Mouse (Mus musculus) frontal cortex, postnatal 10 days (tissue): ENCODE measurements at regions not wholly inside any gene's neighbourhood (a gene's known extent, or its start where the extent isn't known, plus 50 kb on each side); places are given as distances from the start of the nearest gene placed in this dataset.
A peak's percentile ranks its signal among the peaks of the same experiment; 100 is the strongest.

ENCODE experiments used
- DNase-seq, 2 experiments: peaks; one replicate each; pipeline ENCODE4 v3.0.0; 2022; ENCODE audit warnings: low spot score in 2 of 2, mixed read lengths in 1 of 2

DNA sequence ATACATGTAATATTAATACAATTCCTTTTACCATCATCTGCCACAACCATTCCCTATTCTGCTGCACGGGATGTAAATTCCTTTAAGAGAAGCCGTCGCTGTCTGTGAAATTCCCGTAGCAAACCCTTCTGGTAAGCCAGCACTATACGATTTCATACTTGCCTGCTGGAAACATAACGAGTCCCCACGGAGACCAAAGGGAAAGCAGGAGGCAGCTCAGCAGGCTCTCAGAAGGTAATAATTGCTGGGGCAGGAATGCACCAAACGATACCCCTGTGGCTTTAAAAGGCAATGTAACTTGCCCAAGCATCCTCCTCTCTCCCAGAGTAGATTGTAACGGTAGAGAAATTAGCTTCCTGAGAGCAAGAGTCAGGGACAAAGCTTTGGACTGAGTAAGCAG is 114.0 kb upstream of the Hes1 start:
- no peak for DNase-seq

DNA sequence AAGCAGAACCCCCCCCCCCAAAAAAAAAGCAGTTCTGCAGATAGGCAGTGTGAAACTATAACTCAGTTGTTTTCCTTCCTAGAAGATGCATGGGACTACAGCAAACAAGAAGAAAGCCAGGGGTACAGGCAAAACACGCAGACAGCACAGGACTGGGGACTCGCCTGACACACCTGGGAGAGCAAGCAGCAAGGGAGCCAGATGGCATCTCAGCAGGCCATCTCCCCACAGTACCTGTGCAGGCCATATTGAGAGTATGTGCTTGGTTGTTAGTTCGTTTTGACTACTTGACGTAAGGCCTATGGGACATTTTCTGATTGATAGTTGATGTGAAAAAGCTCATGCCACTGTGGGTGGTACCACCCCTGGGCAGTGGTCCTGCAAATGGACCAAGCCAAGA is 113.4 kb upstream of the Hes1 start:
- DNase-seq: no peak

DNA sequence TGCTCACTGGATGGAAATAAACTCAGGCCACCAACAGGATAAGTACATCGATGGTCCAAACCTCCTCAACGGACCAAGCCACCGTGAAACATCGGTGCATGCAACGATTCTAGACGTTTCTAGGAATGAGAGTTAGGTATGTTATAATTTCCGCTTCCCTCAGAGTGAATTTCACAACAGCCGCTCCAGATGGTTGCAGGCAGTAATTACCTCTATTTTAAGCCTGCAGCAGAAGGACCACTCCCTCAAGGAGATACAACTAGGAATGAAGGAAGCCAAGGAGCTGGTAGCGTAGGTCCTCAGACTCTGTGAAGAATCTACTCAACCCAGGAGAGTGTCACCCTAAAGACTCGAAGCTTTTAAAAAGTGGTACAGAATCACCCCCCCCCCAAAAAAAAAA is 109.5 kb upstream of the Hes1 start:
- peak; percentile 32 to 38 for DNase-seq

DNA sequence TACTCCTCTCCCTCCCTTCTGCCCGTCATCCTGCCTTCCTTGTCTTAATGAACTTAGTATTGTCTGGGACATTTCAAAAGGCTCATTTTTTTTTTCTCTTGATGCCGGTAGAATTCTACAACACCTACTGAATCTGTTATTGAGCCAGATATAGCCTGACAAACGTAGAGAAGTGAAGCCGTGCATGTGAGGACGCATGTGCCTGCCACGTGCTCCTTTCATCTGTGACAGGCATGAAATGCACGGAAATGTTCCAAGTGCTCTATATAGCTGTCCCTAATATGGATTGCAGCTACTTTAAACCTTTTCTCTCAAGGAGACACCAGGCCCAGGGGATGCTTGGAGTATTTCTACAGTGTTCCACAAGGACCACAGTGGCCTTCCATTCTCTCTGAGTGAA is 107.3 kb upstream of the Hes1 start:
- DNase-seq: peak in 1 of 2 experiments; percentile 42

GRCm38 (mm10) chr16:29959939-29960637 is 104.1 kb upstream of the Hes1 start:
- no peak for DNase-seq

GRCm38 (mm10) chr16:29963284-29963683 is 100.9 kb upstream of the Hes1 start:
- no peak for DNase-seq

- no peak for DNase-seq
These were observed 99.6 kb upstream of the Hes1 start for GRCm38 (mm10) chr16:29964563-29964962.

DNA sequence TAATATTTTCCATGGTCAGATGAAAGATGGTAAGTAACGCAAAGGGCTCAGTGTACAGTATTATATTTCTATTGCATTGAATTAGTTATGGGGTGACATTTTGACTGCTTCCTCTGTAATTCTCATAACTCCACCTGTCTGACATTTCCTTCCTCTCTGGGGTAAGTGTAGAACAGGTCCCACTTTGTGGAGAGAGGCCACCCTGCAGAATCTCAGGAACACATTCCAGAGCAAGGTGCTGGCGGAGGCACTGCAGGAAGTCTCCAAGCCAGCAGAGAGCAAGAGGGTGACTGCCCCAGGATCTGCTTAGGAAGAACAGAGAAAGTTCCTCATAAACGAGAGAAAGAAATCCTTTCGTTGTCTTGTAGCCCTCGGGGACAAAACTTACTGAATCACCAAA is 95.4 kb upstream of the Hes1 start:
- DNase-seq: no peak

DNA sequence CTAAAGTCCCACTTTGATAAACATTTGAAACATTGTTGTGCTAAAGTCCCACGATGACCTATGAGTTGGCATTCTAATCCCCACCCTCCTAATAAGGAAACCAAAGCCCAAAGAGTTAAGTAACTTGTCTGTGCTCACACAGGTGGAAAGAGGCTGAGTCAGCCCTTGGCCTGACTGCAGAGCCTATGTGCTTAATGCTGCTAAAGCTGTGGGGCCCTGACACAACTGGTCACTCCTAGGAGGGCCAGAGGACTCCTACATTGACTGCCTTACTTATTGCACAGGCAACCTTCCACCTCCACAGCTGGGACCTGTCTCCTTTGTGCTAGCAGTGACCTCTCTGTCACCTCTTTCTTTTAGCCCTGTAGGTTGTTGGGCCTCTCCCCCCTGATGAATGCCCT is 91.4 kb upstream of the Hes1 start:
- no peak for DNase-seq

DNA sequence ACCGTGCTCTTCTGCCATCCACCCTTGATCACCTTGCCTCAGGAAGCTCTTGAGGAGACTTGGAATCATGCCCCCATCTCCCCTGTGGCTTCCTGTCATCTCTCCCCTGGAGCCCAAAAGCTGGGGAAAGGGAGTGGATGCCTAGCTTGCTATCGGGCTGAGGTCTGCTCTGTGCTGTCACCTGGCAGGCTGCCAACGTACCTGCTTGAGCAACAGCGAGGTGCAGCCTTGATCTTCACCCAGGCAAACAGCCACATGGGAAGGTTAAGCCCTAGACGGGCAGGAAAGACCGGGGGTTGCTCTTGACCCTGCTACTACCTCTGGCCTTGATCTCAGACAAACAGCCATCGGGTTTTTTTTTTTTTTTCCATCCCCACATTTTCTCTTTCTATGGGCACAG is 90.9 kb upstream of the Hes1 start:
- DNase-seq: no peak

GRCm38 (mm10) chr16:29975800-29976199 is 88.4 kb upstream of the Hes1 start:
- DNase-seq: no peak

DNA sequence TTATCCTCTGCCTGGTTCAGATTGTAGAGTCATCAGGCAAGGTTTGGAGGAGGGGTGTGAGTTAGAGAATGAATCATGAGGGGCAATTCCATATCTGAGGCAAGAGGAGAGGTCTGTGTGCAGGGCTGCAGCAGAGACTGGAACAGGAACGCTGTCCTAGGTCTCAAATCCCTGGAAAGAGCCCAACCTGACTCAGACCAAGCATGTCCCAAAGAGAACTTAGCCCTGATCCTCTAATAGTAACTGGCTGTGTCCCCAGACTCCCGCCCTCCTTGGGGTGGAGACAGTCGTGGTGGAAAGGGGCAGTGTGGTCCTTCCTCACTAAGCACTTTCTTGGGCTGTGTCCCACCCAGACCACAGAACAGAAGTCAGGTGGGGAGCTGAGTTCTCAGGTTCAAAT is 87.2 kb upstream of the Hes1 start:
- no peak for DNase-seq

GRCm38 (mm10) chr16:29977711-29978110 is 86.5 kb upstream of the Hes1 start:
- no peak for DNase-seq

- DNase-seq: no peak
These were observed 85.1 kb upstream of the Hes1 start for GRCm38 (mm10) chr16:29979066-29979465.

DNA sequence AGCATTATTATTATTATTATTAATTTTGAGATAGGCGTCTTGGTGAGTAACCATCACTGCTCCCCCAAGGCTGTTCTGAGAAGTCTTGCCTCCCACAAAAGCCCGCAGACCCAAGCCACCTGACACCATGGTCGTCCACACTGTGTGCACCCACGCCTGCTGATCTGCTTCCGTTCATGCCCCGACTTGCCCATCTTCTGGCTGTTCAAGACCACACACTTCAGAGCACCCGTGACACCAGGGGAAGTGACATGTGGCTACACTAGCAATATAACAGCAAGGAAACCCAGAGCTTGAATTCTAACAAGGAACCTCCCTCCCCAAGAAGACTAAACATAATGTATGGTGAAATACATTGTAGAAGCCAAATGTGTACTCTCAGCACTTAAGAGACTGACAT is 82.6 kb upstream of the Hes1 start:
- DNase-seq: no peak

- DNase-seq: no peak
These were observed 81.9 kb upstream of the Hes1 start for GRCm38 (mm10) chr16:29982224-29982785.

DNA sequence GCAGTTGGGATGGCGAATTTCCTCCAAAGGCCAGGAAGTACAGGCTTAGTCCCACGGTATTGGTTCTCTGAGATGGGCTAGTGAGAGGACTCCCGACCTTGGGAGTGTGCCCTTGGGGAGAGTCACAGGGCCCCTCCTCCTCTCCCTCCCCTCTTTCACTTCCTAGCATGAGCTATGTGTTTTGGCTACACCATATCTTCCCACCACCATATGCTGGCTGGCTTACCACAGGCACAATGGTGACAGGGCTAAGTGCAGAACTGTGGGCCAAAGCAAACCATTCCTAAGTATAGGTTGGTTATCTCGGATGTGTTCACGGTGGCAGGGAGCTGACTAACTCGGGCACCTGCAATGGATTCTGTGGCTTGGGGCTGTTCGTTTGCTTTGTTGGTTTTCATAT is 81.0 kb upstream of the Hes1 start:
- DNase-seq: no peak

DNA sequence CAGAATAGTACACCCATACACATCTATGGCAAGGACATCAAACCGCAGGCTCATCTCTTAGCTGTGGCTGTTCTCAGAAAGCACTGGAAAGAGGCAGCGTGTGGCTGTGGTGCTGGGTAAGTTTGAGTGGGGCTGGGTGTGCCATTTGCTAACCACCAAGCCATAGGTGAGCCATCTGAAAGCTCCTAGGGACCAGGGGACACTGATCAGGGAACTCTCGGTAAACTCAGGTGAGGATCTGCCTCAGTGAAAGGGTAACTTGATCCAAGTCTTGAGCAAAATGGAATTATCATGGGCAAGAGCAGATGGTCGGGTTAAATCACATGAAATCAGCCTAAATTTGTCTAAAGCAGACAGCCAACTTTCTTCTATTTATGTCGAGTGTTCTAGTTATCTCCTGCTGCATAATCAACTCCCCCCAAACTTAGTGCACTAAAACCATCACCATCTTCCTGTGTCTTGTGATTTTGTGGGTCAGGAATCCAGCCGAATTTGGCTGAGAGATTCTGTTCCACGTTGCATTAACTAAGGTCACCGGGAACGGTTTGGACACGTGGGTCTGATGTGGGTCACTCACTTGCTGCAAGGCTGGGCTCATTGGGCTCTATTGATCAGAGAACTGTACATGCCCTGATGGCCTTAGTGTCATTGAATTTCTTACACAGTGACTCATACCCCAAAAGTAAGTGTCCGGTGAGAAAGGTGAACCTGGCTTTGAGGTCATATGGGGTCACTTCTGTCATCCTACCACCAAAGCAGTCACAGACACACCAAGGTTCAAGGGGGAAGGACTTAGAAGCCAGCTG is 78.9 kb upstream of the Hes1 start:
- no peak for DNase-seq

GRCm38 (mm10) chr16:29987595-29987994 is 76.6 kb upstream of the Hes1 start:
- DNase-seq: no peak

DNA sequence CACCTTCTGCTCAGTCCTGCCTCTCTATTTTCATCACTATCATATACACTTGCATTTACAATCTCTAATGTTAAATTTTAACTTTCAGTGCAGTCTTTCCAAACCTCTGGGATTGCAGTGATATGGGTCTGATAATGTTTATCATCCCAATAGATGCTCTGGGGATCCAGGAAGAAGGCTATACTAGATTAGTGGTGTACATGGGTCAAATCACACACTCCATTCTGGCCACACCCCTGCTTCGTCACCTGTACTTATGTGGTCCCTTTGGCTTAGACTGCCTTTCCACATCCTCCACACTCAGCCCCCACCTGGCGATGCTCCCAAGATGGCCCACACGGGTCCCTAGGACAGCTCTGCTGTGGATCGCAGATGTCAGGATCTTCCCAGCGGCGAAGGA is 76.2 kb upstream of the Hes1 start:
- DNase-seq: no peak

DNA sequence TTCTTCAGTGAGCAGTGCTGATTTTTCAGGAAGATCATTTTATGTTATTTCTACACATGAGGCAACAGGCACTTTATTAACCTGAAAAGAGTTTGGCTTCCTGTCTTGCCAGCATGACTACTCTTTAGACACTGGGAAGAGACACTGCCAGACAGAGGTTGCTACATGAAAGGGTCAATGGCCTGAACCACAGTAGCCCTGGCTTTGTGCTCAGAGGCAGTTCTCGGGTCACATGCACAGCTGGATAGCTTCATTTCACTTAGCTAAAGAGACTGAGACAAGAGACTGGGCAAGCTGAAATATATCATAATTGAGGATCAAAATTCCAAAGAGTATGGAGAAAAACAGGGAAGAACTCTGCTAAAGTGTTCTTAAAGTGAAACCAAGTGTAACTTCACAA is 74.9 kb upstream of the Hes1 start:
- no peak for DNase-seq

DNA sequence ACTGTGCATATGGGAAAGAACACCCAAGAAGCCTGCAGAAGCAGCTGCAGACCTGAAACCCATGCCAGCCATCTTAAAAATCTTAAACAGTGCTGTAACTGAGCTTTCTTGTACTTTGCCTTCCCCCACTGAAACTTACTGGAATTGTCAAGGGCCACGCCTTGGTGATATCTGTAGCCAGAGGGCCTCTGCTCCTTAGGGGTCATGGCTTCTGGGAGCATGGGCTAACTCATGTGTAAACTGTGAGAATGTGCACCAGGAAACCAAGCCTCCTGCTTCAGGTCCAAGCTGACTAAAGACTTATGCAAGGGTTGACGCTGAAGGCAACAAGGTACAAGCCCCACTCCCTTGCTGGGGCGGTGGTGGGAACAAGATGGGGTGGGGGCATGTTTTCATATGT is 73.8 kb upstream of the Hes1 start:
- DNase-seq: no peak
